Mouse (Mus musculus): ENCODE results near the gene Rrnad1.

The Rrnad1 gene

DNA sequence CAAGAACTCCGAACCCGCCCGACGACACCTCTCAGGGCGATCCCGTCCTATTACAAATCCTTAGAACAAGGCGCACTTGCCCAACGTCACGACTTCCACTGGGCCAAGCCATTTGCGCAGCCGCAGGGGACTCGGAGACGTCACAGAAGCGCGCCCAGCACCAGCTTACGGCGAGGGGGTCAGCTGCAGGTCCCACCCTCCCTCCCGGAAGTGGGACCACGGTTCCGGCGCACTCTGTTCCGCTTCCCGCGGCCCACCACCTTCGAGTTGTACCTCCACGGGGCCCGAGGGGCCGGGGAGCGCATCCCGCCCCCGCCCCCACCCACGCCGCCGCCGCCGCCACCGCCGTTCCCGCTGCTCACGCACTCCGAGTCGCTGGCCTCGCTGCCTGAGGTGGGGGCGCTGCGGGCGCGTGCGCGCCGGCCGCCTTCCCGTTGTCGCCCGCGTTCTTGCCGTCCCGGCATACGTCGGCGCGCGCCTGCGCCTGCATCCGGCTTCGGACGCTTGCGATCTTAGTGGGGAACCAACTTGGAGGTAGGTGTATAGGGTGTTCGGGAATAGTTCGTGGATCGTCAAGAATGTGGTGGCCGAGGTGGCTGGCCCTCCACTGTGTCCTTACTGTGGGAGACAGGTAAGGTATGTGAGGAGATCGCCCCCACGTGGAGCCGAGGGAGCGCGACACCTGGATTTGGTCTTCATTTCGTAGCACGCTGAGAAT, at the start of gene Rrnad1, which contains the start of gene Isg20l2:
Gene Rrnad1, minus strand, starts transcription at position 640 of the 718 bp plus-strand sequence.
Gene Isg20l2, plus strand, starts transcription at position 237 of the 718 bp plus-strand sequence.
- DNase-seq (ENCODE audit: extremely low read depth, low read depth): peak; percentile 98

GRCm38 (mm10) chr3:87980085-87980484, 49.6 kb upstream of the Rrnad1 start:
- no peak for DNase-seq (ENCODE audit: extremely low read depth, low read depth)

- no peak for DNase-seq (ENCODE audit: extremely low read depth, low read depth)
These were observed 49.0 kb upstream of the Rrnad1 start for GRCm38 (mm10) chr3:87979493-87979892.

DNA sequence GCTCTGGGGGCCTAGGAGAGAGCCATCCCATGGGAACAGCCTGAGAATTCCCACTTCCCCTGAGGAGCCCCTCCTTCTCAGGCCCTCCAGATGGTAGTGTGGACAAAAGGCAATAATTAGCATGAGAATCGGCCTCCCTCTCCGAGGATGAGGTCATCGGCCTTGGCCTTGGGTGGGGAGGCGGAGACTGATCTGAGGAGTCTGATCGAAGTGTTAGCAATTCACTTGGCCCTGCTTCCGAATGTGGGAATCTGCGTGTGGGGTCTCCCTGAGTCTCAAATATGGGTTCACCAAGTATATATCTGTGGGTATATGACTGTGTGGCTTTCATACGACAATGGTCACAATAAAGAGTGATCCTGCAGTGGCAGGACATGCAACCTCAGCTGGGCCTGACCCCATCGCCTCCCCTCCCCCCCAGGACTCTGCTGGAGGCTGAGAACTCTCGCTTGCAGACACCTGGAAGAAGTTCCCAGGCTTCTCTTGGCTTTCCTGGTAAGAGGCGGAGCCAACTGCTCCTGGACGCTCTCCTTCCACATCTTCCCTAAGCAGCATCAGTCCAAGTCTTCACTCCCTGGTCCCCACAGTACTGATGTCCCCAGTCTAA, 44.0 kb upstream of the Rrnad1 start:
- DNase-seq (ENCODE audit: extremely low read depth, low read depth): no peak

DNA sequence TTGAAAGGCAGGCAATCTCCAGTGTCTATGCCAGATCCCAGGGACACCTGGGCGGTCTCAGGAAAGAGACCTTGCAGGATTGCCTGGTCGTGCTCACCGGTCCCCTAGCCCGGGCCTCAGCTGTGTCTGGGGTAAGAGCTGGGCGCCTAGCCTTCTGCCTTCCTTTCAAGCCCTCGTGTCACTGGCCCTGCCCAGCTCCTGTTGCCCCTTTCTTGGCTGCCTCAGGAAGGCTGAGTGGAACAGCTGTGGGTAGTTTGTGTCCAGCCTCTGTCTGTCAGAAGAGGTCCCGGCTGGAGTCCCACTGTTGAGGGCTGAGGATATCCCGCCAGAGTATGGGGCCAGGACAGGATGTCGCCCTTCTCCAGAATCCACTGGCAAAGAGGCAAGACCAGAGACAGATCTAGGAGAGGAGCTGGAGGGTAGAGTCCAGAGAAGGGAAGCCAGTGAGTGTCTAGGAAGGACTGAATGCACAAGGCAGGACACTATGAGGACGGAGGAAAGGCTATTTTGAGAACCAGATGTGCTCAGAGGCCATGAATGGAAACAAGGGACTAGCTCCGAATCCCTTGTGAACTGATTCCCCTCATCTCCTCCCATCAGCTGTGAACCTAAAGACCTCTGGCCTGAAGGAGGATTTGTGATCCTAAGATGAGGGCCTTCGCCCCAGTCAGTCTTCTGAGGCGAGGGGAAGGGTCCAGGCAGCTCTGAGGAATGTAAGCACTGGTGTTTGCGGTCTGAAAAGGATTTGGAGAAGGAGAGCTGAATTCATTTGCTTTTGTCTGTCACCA, 43.3 kb upstream of the Rrnad1 start:
- DNase-seq (ENCODE audit: extremely low read depth, low read depth): no peak

GRCm38 (mm10) chr3:87972776-87973175, 42.3 kb upstream of the Rrnad1 start:
- no peak for DNase-seq (ENCODE audit: extremely low read depth, low read depth)

DNA sequence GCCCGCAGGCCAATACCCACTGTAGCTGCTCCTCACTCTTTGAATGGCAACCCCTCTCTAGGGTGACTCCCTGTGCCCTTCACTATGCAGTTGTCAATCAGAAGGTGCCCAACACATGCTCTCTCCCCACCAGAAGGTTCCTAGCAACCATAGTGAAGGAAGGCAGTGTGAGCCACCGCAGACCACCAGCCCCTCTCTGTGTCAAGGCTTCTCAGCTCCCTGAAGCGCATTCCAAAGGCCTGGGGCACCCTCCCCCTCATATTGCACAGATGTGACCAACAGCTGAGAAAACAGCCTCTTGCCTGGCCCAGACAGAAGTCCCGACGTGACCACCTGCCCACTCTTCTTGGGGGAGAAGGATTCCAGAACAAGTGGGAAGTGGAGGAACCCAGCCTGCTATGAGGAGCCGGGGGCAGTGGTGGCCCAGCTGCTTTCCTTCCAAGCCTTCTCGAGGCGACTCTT, 41.7 kb upstream of the Rrnad1 start:
- DNase-seq (ENCODE audit: extremely low read depth, low read depth): no peak

GRCm38 (mm10) chr3:87971489-87972202, 41.1 kb upstream of the Rrnad1 start:
- no peak for DNase-seq (ENCODE audit: extremely low read depth, low read depth)

GRCm38 (mm10) chr3:87970939-87971488, 40.5 kb upstream of the Rrnad1 start, which contains the start of gene Nes:
Nes (plus strand) TSS chr3:87971078.
- DNase-seq (ENCODE audit: extremely low read depth, low read depth): no peak

GRCm38 (mm10) chr3:87970184-87970938, 39.8 kb upstream of the Rrnad1 start:
- peak; percentile 57 for DNase-seq (ENCODE audit: extremely low read depth, low read depth)

GRCm38 (mm10) chr3:87960586-87961191, 30.2 kb upstream of the Rrnad1 start:
- peak; percentile 92 for DNase-seq (ENCODE audit: extremely low read depth, low read depth)

DNA sequence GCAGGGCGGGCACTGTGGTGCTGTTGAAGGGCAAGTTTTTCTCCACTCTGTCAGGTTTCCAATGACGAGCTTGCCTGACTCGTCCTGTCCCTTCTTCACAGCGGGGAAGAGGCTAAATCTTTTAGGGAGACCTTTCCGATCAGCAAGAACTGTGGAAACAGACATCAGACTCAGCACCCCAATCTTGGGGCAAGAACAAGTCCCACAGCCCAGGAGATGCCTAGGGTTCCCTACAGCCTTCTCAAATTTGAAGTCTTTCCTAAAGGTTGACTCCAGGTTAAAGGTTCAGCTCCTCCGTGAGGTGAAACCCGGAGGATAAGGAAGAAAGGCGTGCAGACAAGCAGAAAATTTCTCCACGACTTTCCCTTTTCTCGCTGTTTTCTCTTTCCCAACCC, 29.7 kb upstream of the Rrnad1 start:
- peak; percentile 17 for DNase-seq (ENCODE audit: extremely low read depth, low read depth)

- DNase-seq (ENCODE audit: extremely low read depth, low read depth): no peak
These were observed 28.9 kb upstream of the Rrnad1 start for GRCm38 (mm10) chr3:87959371-87959770.

DNA sequence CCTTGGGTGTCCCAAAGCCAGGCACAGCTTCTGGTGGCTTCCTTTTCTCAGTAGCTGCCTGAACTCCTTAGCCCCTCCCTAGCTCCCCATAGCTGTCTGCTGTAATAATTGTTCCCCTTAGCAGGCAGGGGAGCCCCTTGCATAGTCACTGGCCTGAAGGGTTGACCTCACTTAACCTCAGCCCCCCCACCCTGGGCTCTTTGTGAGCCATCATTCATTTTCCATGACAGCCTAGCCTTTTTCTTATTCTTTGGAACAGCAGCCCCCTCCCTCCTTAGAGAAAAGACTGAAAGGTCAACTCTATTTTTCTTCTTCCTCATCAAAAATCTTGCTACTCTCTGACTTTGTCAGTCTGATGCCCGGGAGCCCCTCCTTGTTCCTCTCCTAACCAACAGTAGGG, 28.4 kb upstream of the Rrnad1 start:
- DNase-seq (ENCODE audit: extremely low read depth, low read depth): no peak

DNA sequence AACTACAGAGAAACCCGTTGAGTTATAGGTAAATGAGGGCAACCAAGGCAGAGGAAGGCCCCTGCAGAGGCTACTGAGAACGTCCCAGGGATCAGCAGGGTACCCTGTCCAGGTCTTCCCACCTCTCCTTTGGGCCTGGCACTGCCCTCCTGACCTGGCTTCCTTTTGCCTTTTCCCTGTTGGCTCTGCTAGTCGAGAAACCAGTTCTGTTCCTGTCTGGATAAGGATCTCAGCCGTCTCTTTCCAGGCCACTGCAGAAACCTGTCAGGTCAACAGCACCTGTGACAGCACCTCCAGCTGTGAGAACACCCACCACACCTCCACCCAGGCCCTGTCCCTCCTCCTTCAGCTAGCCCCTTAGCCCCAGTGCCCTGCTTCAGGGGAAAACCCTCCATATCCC, 28.0 kb upstream of the Rrnad1 start:
- DNase-seq (ENCODE audit: extremely low read depth, low read depth): no peak

DNA sequence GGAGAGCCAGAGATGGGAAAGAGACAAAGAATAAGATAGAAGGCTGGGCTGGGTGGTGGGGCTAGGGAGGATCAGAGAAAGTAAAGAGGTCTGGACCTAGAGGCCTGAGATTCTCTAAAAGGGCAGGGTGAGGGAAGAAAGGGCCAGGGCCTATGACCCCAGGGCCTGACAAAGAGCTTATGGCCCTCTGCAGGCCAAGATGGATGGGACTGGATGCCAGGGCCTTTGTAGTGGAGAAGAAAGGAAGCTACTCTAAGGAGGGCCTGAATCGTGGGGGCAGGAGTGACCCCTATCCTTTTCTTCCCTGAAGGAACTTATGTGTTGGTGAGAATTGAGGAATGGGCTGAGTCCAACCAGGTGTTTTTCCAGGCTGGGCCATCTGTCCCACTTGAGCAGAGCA, 27.5 kb upstream of the Rrnad1 start:
- DNase-seq (ENCODE audit: extremely low read depth, low read depth): no peak

- no peak for DNase-seq (ENCODE audit: extremely low read depth, low read depth)
These were observed 21.9 kb upstream of the Rrnad1 start for GRCm38 (mm10) chr3:87952440-87952839.

DNA sequence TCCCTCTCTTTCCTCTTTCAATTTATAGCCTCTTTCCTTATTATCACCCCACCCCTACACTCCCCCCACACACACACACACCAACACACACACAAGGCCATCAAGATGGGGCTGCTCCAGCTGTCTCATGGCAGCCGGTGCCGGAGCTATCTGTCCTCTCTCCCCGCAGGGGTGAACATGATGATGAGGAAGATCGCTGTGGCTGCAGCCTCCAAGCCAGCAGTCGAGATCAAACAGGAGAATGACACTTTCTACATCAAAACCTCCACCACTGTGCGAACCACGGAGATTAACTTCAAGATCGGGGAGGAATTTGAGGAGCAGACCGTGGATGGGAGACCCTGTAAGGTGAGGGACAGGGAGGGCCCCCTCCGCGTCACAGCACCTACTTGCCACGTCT, 21.4 kb upstream of the Rrnad1 start:
- no peak for DNase-seq (ENCODE audit: extremely low read depth, low read depth)

DNA sequence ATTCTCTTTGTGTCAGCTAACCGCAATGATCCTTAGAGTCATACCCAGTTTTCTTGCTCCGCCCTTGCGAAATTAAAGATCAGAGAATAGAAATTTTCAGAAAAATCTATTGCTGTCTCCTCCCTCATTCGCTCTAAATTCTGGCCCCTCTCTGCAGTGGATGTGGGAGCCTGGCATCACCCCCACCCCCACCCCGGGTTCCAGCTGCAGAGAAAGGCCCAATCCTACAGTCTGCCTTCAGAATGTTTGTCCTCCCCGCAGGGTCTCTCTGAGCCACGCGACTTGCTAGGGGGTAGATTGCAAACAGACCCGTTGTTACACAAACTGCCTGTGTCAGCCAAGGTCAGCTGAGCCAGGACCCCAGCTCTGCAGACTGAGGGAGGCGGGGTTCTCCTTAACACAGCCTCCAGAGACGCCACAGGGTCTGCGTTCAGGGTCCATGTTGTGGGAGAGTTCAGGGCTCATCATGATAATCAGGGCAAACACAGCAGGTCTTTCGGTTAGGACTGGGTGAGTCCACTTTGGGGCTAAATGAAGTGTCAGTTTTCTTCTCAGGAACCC, 19.5 kb upstream of the Rrnad1 start:
- DNase-seq (ENCODE audit: extremely low read depth, low read depth): no peak
